Mouse (Mus musculus) heart, postnatal 0 days (tissue): ENCODE data around the gene Fyb2. TPM values are rescaled to one million over a fixed set of nuclear protein-coding genes. Genes with fewer than 3 reads are reported as not detected.

Source experiments
- ATAC-seq: fragments of 200-750 bp; cut with Nextera tagmentation; 2 replicates; pipeline ENCODE4 v1.8.0; 2017; ENCODE audit warnings: low read depth, moderate number of reproducible peaks, moderate library complexity; ENCODE audit not compliant: insufficient read depth
- DNase-seq: peaks from one replicate; pipeline ENCODE4 v3.0.0-alpha.2; 2016; ENCODE audit warnings: low spot score
- H3K27ac ChIP-seq: fragments of 300-500 bp; sonication (generic); 2 replicates; pipeline ENCODE4 v1.5.1; 2014; ENCODE audit warnings: low read depth, mild to moderate bottlenecking
- H3K27me3 ChIP-seq: fragments of 300-500 bp; sonication (generic); 2 replicates; pipeline ENCODE4 v1.6.1; 2014; ENCODE audit warnings: low read length, mixed read lengths; ENCODE audit not compliant: control insufficient read depth, insufficient read depth
- H3K36me3 ChIP-seq: fragments of 300-500 bp; sonication (generic); replicated peaks from 2 replicates; pipeline ENCODE4 v1.6.1; 2014; ENCODE audit warnings: low read length, mixed read lengths; ENCODE audit not compliant: control insufficient read depth, insufficient read depth
- H3K4me1 ChIP-seq: fragments of 300-500 bp; sonication (generic); 2 replicates; pipeline ENCODE4 v1.6.1; 2014; ENCODE audit warnings: antibody characterized with exemption; ENCODE audit not compliant: control insufficient read depth, insufficient read depth
- H3K4me2 ChIP-seq: fragments of 300-500 bp; sonication (generic); 2 replicates; pipeline ENCODE4 v1.6.1; 2014; ENCODE audit warnings: low read depth, mild to moderate bottlenecking, low read length, moderate library complexity
- H3K4me3 ChIP-seq: fragments of 300-500 bp; sonication (generic); 2 replicates; pipeline ENCODE4 v1.5.1; 2014; ENCODE audit warnings: low read depth, low read length
- H3K9ac ChIP-seq: fragments of 300-500 bp; sonication (generic); replicated peaks from 2 replicates; pipeline ENCODE4 v1.6.1; 2014; ENCODE audit warnings: low read depth, low read length, mixed read lengths
- H3K9me3 ChIP-seq: fragments of 300-500 bp; sonication (generic); replicated peaks from 2 replicates; pipeline ENCODE4 v1.6.1; 2016; ENCODE audit warnings: low read length; ENCODE audit not compliant: control insufficient read depth
- CTCF ChIP-seq: IDR thresholded peaks from 2 replicates; pipeline ENCODE4 v1.5.1; 2016; ENCODE audit warnings: antibody characterized with exemption, control low read depth, low read depth
- EP300 ChIP-seq: IDR thresholded peaks from 2 replicates; pipeline ENCODE4 v1.6.1; 2016; ENCODE audit warnings: antibody characterized with exemption, low read depth
- WGBS: fragments of 180-500 bp; shearing (Covaris S2); extraction: QIAGEN DNeasy Blood & Tissue Kit; methylation state at CpG from one replicate; pipeline ENCODE4 v1.1.7; 2014; 5-methylcytosine and 5-hydroxymethylcytosine counted together
- polyA plus RNA-seq: library from polyadenylated mRNA; unstranded; fragments of >200 nt; fragmentation: Nextera tagmentation; extraction: Ambion mirVana; gene quantifications from 2 replicates; pipeline ENCODE4 v1.2.1, GENCODE M21; 2015
- total RNA-seq: library from RNA; depleted of rRNA; stranded (reverse); fragments of >200 nt; gene quantifications from 2 replicates; pipeline ENCODE4 v1.2.3, GENCODE M21; 2014; ENCODE audit warnings: low replicate concordance; rRNA removed

The Fyb2 gene
- total RNA-seq = not detected in 2 replicates
- not detected in 2 replicates for polyA plus RNA-seq

- H3K4me1 ChIP-seq = no peaks in the 10 kb centered on the region
- peak within 1 kb of the TSS; percentile 25; the same call in 1 of the 2 replicates for H3K4me3 ChIP-seq
- TF ChIP-seq CTCF = no peak
- no peak for TF ChIP-seq EP300
- H3K36me3 ChIP-seq = no peaks in the 10 kb centered on the region
- no peaks in the 10 kb centered on the region for H3K27me3 ChIP-seq
- no peak within 1 kb of the TSS for H3K9ac ChIP-seq
- ATAC-seq = no peak
- H3K27ac ChIP-seq = no peak within 1 kb of the TSS
- no peaks in the 10 kb centered on the region for H3K9me3 ChIP-seq
- DNase-seq = no peak
- WGBS = 19% methylated on average over 23 of the region's 23 CpGs
- H3K4me2 ChIP-seq = peak within 1 kb of the TSS; percentile 46
These were observed at the start of gene Fyb2 for GRCm38 (mm10) chr4:104913291-104914129. Gene Fyb2 (plus strand): TSS chr4:104913456.

- ATAC-seq (no peak), DNase-seq (no peak)
- WGBS = 86% methylated on average over 1 of the region's 1 CpGs
- no peak overlapping the region for H3K4me3 ChIP-seq
- H3K27me3 ChIP-seq = no peaks in the 10 kb centered on the region
- no peak overlapping the region for H3K27ac ChIP-seq
- TF ChIP-seq CTCF (no peak), EP300 (no peak)
- no peaks in the 10 kb centered on the region for H3K36me3 ChIP-seq
- no peak overlapping the region for H3K4me2 ChIP-seq
- H3K9ac ChIP-seq = no peak overlapping the region
- H3K9me3 ChIP-seq = no peaks in the 10 kb centered on the region
- no peaks in the 10 kb centered on the region for H3K4me1 ChIP-seq
These were observed 48.9 kb upstream of the Fyb2 start for GRCm38 (mm10) chr4:104864397-104864796.

GRCm38 (mm10) chr4:104869581-104869980, 43.7 kb upstream of the Fyb2 start:
- H3K9ac ChIP-seq = no peak overlapping the region
- H3K4me2 ChIP-seq = no peak overlapping the region
- TF ChIP-seq CTCF (no peak), EP300 (no peak)
- H3K36me3 ChIP-seq = no peaks in the 10 kb centered on the region
- no peaks in the 10 kb centered on the region for H3K9me3 ChIP-seq
- H3K4me3 ChIP-seq = no peak overlapping the region
- H3K27me3 ChIP-seq = no peaks in the 10 kb centered on the region
- H3K27ac ChIP-seq = no peak overlapping the region
- DNase-seq (no peak), ATAC-seq (no peak)
- no peaks in the 10 kb centered on the region for H3K4me1 ChIP-seq

GRCm38 (mm10) chr4:104870196-104870595, 43.1 kb upstream of the Fyb2 start:
- WGBS = 89% methylated on average over 5 of the region's 5 CpGs
- Histone ChIP-seq H3K4me2 (no peak overlapping the region), H3K27ac (no peak overlapping the region), H3K4me3 (no peak overlapping the region), H3K9ac (no peak overlapping the region), H3K27me3 (no peaks in the 10 kb centered on the region), H3K9me3 (no peaks in the 10 kb centered on the region), H3K36me3 (no peaks in the 10 kb centered on the region), H3K4me1 (no peaks in the 10 kb centered on the region)
- no peak for DNase-seq
- no peak for ATAC-seq
- TF ChIP-seq CTCF = no peak
- TF ChIP-seq EP300 = no peak

GRCm38 (mm10) chr4:104875832-104876231, 37.4 kb upstream of the Fyb2 start:
- H3K36me3 ChIP-seq = no peaks in the 10 kb centered on the region
- ATAC-seq (no peak), DNase-seq (no peak)
- no peak overlapping the region for H3K4me2 ChIP-seq
- no peaks in the 10 kb centered on the region for H3K4me1 ChIP-seq
- no peak for TF ChIP-seq CTCF
- no peak for TF ChIP-seq EP300
- H3K4me3 ChIP-seq = no peak overlapping the region
- H3K9ac ChIP-seq = no peak overlapping the region
- no peaks in the 10 kb centered on the region for H3K9me3 ChIP-seq
- whole genome bisulfite sequencing = 57% methylated on average over 4 of the region's 4 CpGs
- H3K27ac ChIP-seq = no peak overlapping the region
- no peaks in the 10 kb centered on the region for H3K27me3 ChIP-seq
